Mouse (Mus musculus) ES-CJ7 (cell line): ENCODE measurements around the gene Crip1.

Experiments used
- DNase-seq: peaks from one replicate; pipeline ENCODE4 v3.0.0; 2011; ENCODE audit warnings: low read depth, low spot score

Crip1 gene

DNA sequence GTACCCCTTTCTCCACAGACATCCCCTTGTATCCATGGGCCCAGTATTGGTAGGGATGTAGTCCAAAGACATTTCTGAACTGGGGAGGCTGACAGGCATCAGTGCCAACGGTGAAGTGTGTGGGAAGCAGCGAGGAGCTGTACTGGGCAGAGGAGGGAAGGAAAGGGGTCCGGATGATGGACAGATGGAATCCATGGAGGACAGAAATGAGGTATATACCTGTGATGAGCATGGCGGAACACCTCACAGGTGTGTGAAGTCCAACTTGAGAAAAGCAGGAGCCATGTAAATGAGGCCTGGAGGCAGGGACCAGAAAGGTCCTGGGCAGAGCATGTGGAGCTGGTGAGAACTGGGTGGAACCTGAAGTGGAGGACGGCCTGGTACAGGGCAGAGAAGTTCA lies 525 bp upstream of the Crip1 start:
- DNase-seq = no peak

DNA sequence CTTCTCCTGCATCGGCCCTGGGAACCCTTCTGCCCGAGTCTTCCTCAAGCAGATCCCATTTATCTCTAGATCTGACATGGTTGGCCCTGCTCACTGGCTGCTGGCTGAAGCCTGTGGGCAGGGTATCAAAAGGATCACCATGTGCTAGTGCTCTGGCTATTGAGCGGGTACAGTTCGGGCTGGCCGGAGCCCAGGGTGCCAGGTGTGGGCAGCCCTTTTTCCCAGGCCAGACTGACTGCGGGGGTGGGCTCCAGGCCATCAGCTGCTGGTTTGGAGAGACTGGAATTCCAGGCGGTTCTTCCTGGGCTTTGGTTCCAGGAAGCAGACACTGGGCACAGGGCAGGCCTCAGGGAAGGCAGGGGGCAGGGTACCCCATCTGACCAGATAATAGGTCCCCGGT lies 1.4 kb downstream of the Crip1 start:
- no peak for DNase-seq

DNA sequence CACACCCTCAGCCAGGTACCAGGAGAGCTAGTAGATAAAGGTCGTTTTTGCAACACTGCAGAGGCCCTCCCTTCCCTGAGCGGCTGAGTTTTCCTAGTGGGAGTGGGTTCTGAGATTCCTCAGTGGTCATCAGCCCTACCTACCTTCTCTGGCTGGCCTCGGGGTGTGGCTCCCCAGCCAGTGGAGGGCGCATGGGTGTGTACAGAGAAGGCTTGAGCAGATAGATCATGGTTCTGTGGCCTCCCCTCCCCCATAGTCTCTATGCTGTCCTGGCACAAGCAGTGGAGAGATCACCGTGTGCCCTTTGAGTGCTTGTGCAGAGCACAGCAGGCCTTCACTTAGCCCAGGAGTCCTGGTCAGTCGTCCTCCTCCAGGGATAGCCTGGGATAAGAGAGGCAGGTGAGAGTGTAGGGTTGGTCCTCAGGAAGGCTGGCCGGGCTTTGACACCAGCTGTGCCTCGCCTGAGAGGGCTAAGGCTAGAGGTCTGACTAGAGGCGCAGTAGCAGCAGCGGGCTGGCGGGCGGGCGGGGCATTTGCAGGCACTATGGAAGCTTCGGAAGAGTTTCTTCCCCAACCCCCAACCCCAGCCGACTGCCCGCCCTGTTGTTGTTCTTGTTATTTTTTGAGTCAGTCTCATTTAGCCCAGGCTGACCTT lies 2.4 kb downstream of the Crip1 start:
- DNase-seq = peak; percentile 91

DNA sequence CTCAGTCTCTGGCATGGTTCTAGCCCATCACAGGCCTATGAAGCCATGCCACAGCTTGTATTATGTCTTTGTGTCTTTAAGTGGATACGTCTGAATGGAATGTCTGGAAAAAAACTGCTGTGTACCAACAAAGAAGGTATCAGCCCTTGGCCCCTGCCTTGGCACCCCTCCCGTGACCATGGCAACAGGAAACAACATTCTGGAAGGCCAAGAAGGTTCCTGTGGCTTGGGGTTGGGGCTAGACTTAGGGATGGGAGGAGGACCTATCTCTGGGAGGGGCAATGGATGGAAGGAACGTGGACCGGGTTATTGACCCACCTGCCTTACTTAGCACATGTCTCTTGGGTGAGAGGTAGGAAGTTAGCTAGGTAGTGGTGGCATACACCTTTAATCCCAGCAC lies 3.2 kb downstream of the Crip1 start:
- no peak for DNase-seq

DNA sequence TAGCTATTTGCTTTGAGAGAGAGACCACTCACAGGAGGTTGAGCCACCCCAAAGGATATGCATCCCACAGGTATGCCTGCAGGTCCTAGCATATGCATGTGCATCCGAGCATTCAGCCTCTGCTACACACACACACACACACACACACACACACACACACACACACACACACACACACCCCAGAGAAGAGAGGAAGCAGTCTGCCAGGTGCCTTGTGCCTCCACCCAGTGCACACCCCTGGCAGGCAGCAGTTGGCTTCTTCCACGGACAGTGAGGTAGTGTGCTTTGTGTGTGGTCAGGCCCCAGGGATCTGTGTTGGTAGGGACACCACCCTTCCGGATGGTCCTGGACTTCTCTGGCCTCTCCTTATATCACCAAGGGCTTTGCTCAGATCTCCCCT lies 3.8 kb downstream of the Crip1 start:
- DNase-seq = no peak

DNA sequence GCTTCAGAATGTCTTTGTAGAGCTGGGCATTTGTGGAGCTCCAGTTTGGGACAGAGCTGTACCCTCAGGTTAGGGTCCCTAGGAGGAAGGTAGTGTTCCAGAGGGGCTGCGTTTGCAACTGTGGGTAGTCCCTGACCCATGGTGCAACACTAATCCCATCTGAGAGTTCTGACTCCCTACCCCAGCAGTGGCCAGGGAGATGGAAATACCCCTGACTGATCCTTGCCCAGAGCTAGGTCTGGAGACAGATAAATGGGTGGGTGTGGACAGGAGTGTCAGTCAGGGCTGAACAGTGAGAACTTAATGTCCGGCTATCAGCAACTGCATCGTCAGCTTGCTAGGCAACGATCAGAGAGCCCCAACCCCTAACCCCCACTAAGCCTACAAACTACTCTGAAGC lies 4.5 kb downstream of the Crip1 start:
- no peak for DNase-seq

DNA sequence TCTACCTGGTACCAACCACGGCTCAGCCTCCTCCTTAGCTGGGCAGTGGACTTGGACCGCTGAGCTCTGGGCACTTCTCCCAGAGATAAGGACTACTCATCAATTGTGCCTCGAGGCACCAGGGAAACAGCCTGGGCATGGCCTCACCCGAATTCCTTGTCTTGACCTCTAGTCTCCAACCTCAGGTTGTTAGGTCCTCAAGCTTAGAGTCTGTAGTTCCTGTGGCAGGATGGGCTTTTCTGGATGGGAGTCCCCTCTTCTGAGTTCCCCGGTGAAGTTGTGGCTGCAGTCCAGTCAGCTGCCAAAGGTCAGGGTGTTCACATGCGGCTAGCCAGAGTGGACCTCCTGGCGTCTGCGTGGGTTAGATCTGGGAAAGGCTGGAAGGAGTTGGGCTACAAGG lies 4.9 kb downstream of the Crip1 start:
- DNase-seq = no peak

DNA sequence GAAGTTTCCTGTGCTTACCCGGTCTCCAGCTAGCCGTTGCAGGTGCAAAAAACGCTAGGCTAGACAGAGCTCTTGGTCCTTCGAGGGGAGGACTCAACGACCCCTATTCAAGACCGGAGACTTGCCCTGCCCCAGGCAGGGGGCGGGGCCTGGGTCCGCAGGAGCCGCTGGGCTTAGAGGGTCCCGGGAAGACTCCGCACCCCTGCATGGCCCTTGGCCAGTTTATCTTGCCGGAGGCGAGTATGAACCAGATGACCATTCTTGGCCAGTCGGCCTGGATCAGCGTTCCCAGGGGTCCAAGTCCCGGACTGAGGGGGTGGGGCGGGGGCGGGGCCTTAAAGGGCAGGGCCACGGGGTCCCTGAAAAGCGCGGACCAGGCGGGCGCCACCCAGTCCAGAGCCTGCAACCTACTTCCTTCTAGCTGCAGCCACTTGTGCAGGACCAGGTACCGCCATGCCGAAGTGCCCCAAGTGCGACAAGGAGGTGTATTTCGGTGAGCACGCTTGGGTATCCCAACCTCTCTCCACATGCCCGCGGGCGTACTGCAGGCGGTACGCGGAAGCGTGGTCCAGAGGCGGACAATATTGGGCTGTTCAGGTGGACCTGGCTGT lies 5.7 kb downstream of the Crip1 start:
- DNase-seq = no peak

DNA sequence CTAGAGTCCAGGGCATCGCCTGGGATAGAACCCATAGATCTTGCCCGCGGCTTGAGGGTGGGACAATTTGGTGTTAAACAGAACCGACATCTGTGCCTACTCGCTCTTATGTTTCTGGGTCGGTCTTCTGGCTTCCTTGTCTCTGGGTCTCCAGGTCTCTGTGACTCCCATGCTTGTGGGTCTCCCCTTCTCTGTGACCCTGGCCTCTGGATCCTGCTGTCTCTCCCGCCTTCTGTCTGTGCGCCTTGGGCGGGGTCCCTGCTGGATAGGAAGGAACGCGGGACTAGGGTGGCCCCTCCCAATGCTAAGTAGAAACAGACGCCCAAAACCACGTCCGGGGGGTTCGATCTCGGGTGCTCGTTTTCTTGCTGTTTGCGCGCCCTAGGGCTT lies 6.2 kb downstream of the Crip1 start:
- DNase-seq = peak; percentile 56

DNA sequence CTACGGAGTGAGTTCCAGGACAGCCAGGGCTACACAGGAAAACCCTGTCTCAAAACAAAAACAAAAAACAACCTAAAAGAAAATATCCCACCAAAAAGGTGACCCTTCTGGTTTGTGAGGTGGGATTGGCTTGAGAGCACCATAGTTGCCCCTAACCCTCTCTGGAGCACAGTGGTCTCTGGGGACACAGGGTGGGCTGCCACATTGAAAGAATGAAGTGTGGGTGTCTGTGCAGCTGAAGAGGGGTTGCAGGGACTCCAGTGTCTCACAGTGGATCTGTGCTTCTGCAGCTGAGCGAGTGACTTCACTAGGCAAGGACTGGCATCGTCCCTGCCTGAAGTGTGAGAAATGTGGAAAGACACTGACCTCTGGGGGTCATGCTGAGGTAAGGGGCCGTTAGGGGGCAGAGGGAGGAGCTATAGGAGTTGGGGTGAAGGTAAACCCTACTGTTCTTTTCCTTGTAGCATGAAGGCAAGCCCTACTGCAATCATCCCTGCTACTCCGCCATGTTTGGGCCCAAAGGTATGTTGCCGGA lies 6.9 kb downstream of the Crip1 start:
- no peak for DNase-seq

DNA sequence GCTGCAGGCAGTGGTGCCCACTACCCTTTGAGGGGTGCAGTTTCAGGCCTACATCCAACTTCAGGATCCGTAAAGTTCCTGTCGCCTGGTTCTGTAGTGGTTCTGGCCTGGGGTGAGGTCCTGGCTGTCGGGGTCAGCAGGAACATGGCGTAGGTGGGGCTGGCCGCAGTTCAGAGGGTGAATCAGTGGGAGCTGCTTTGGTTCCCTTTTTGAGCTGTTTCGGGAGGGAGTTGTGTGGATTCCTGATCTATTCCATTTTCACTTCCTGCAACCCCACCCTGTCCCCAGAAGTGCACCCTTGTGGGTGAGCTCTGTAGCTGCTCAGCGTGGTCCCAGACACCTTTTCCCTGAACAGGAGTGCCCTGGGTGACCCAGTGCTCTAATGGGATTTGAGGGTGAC lies 7.9 kb downstream of the Crip1 start:
- DNase-seq = no peak

DNA sequence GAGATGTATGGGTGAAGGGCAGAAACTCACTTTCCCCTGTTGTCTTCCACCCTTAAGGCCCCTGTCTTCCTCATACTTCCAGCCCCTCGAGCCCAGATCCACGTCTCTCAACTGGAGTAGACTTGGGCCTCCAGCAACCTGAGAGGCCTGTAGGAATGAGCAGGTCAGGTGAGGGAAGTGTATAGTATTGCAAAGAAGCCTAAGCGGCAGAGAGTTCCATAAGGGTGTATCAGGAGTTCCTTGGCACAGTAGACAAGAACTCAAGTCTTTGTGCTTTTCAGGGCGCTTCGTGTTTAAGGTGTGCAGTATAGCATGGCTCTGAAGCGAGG lies 8.6 kb downstream of the Crip1 start:
- DNase-seq = no peak

DNA sequence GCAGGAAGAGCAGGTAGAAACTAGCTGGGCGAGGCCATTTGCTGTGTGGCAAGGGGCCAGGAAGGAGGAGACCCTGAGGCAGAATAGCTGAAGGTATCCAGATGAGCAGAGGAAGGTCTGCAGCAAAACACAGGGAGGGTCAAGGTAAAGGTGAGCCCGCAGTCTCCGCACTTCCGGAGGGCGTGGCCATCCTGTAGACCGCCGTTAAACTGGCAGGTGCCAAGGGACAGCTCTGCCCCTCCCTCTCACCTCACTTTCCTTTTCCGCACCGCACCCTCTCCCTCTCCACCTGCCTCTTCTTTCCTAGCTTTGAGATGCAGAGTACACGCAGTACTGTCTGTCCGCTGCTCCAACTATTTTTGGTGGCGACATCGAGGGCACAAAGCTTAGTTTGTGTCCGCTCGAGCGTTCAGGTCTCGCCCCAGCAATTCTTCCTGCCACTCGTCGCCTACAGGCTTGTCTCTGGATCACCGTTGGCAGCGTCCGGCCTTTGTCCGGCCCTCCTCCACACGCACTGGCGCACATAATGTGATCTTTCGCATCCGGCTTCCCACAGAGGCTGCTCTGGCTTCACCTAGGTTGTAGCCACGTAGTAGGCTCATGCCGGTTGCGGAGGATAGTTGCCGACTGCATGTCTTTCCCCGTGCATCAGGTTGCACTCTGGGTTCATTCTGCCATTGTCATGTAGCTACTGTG lies 9.1 kb downstream of the Crip1 start:
- DNase-seq = peak; percentile 52

DNA sequence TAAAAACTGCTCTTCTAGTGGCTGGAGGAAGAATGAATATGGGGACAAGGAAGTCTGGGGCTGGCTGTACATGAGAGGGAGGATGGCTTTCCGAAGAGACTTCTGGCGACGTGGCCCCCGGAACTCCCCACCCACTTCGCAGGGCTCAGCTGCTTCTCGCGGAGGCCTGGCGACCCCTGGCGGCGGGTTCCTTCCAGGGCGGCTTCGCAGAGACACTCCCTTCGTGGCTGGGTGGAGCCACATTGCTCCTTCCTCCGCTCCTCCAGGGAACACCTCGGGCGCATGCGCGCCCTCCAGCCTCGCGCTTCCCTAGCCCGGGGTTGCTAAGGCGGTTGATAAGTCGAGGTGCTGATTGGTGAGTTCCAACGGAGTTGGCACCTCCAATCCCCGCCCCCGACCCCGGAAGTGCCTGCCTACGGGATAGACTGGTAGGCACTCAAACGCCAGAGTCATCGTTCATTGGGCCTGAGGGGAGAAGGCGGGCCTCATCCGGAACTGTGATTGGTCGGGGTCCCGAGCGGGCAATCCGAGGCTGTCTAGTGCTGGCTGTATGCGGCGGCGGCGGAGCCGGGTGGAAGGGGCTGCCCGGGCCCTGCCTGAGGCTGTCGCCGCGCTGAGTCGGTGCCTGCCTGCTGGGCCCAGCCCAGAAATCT lies 9.9 kb downstream of the Crip1 start, which contains the start of gene Tedc1:
Tedc1 (plus strand) TSS at position 535 of the 653 bp plus-strand sequence.
- peak; percentile 100 for DNase-seq

DNA sequence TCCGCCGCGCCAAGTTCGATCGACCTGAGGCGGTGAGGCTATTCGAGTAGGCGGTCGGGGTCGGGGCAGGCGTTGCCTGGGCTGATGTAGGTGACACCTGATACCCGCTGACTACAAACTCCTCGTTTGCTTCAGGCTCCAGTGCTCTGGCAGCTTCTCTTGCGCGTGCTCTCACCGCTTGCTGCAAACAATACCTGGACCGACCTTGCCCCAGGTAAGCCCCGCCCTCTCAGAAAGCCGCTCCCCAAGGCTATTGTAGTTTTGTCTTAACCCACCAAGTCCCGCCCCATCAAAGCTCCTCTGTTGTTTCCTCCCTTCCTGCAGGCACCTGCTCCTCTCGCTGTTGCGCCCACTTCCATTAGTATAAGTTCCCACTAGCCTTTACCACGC lies 10.4 kb downstream of the Crip1 start:
- DNase-seq = peak; percentile 94

DNA sequence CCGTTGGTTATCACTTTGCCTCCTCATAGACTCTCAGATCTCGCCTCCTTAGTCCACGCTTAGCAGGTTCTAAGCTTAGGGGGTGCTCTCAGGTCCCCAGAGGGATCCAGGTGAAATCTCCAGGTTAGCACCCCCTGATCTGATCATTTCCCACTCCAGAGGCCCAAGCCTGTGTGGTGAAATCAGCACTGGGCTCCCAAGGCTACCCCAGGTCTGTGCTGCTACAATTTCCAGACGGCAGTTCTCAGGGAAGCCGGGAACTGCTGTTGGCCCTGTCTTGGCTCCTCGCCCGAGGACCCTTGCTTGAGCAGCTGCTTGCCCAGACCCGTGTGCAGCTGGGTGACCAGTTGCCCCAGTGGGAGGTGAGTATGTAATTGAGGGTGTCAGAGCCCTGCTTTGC lies 10.9 kb downstream of the Crip1 start:
- no peak for DNase-seq

DNA sequence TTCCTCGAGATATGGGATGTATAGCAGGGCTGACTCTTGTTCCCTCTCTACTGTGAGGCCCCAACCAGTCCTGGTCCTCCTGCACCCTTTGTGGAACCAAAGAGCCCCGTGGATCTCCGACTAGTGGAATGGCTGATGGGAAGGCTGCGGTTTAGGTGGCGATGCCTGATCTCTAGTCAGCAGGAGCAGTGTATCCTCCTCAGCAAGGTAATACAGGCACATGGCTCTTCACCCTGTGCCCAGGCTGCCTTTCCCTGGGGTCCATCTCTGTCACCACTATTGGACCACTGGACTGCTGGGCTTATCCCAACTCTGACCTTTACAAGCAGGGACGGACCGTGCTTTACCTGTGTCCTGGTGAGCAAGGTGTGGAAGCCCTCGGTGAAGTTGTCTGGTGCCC lies 11.4 kb downstream of the Crip1 start:
- DNase-seq = no peak

DNA sequence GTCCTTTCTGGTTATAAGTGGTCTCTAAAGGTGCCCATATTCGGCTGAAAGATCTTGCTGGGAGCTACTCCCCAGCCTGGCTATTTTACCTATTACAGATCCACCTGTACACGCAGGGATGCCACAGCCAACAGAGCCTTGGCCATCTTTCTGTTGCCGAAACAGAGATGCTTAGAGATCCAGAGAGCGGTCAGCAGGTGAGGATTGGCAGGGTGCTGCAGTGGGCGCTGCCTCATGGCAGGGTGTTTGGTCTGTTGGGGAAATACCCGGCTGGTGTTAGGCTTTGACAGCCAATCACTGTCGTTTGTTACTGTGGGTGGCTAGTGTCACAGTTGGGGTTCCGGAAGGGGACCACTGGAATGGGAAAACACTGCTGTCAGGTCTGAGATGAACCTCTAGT lies 11.9 kb downstream of the Crip1 start:
- DNase-seq = no peak

DNA sequence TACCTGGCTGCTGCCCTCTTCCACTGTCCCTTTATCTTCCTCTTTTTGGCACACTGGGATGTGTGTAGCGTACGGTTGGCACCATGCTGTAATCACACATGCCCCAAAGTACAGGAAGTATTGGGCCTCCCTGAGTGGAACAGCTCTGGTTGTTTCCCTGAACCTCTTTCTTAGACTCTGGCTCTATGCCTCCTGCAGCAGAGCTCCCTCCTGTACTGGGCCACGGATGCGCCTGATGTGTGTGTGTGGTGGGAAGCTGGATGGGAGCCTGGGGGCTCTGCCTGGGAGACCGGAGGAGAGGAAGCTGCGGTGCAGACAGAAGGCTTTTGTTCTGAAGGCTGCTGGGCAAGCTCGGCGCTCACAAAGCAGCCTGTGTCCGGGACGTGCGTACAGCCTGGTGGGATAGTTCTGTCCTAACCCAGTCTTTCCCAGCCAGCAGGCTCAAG lies 17.5 kb downstream of the Crip1 start:
- no peak for DNase-seq

DNA sequence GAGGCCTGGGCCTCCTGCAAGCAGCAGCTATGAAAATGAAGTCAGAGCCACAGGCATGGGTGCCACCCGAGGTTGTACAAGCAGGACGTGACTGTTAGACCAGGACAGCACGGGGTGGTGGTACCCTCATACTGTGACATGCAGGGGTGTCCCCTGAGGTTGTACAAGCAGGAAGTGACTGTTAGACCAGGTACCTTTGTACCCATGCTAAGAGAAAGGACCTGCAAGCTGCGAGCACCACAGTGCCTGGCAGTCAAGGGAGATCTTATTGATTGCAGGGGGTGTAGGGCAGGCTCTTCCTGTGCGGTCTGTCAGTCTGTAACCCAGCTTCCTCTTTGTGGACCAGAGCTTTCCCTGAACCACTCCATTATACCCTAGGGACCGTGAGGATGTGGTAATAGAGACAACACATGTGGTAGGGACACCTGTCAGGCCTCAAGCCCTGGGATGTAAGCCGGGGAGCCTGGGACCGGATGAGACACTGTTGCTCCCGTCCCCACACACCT lies 22.0 kb downstream of the Crip1 start:
- DNase-seq = no peak

DNA sequence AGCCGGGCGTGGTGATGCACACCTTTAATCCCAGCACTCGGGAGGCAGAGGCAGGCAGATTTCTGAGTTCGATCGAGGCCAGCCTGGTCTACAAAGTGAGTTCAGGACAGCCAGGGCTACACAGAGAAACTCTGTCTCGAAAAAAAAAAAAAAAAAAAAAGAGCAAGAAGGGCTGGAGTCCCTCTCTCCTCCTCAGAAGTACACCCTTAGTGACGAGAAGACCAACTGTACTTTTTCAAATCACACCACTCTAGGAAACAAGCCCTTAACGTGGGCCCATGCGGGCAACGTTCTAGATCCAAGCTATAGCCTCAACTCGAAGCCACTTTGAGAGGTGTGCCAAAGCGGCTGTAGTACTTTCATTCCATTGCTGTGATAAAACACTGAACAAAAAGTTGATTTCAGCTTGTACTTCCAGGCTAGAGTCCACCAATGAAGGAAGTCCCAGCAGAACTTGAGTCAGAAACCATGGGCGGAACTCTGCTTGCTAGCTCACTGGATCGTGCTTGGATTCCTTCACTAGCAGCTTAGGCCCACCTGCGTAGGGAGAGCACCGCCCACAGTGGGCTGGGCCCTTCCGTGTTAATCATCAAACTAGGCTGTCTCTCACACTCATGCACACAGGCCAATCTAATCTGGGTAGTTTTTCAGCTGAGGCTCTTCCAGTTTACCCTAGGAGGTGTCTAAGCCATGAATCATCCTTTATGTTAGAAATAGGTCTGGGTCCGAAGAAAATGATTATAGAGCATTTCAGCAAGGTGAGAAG lies 31.0 kb downstream of the Crip1 start:
- no peak for DNase-seq

DNA sequence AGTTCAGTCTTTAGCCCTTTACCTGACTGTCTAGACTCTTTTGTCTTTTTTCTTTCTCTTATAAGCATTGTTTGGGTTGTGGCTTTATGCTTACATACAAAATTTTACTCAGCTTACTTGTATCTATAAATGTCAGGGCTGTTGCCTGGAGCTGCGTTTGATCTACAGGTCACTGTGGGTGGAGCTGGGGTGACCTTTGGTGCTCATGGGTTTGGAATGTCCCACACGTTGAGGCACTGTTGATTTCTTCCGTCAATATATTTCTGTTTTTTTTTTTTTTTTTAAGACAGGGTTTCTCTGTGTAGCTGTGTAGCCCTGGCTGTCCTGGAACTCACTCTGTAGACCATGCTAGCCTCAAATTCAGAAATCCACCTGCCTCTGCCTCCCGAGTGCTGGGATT lies 34.9 kb downstream of the Crip1 start:
- no peak for DNase-seq
